Mouse (Mus musculus) gastrocnemius, postnatal 36 days (tissue): ENCODE results near the gene Fam207a. TPM values are rescaled to one million over a fixed set of nuclear protein-coding genes. Genes with fewer than 3 reads are reported as not detected.
A peak's percentile ranks its signal among the peaks of the same experiment; 100 is the strongest.

Source experiments
- DNase-seq, 2 experiments: peaks; one replicate each; pipeline ENCODE4 v3.0.0; 2022
- intact Hi-C: fragments of 180-260 bp; cut with DNase I; formaldehyde crosslinking; loops from one replicate; pipeline ENCODE4 v1.15.1; 2025
- long read RNA-seq, 2 experiments: library from polyadenylated mRNA; stranded (forward); transcript quantifications; one replicate each; pipeline ENCODE4 v2.0.0; 2021
- total RNA-seq, 2 experiments: library from RNA; stranded (reverse); gene quantifications; 2 replicates each; pipeline ENCODE4 v1.2.3; 2021

Fam207a gene
- total RNA-seq, result 1 to 10 TPM; 4.7 to 5.4 TPM
- long read RNA-seq, experiment 1, transcript Fam207a-201 (6 exons, 2,394 nt), result major isoform, 5 of 6 reads
- long read RNA-seq, experiment 1, partial matches to known transcripts, result 0 of 6 reads
- long read RNA-seq, experiment 1, other reads (novel, unspliced or antisense), result 1 of 6 reads
- long read RNA-seq, experiment 2, transcript Fam207a-201 (6 exons, 2,394 nt), result major isoform, 6 of 10 reads
- long read RNA-seq, experiment 2, partial matches to known transcripts, result 1 of 10 reads
- long read RNA-seq, experiment 2, other reads (novel, unspliced or antisense), result 3 of 10 reads

- intact Hi-C loops, result no loop called here
These were observed at the start of gene Fam207a for GRCm38 (mm10) chr10:77515385-77516348. Fam207a (minus strand) TSS chr10:77515785.

GRCm38 (mm10) chr10:77565005-77565404, 49.4 kb upstream of the Fam207a start:
- no peak for DNase-seq
- intact Hi-C loops, result no loop called here

More at GRCm38 (mm10) chr10:77515385-77516348, at the start of gene Fam207a:
- DNase-seq, result peak; percentile 86 to 93

- no peak for DNase-seq
- intact Hi-C loops, result no loop called here
These were observed 45.9 kb upstream of the Fam207a start for GRCm38 (mm10) chr10:77561508-77561907.

GRCm38 (mm10) chr10:77560830-77561229, 45.2 kb upstream of the Fam207a start:
- intact Hi-C loops, result no loop called here
- no peak for DNase-seq

GRCm38 (mm10) chr10:77560090-77560489, 44.5 kb upstream of the Fam207a start:
- intact Hi-C loops, result no loop called here
- DNase-seq, result no peak

DNA sequence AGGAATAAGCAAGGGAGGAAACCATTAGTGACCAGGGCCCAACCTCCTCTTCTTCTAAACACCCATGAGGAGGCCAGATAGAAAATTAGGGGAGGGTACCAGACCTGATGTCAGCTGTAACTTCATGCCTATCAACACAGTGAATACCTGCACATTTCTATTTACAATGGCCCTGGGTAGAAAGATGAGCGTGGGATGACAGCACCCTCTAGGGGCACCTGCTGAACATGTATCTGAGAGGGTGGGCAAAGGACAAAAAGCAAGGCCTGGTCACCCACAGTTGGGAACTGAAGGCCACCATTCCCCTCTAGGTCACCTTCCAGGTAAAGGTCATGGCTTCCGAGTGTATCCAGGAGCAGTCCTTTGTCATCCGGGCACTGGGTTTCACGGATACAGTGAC, 42.1 kb upstream of the Fam207a start:
- no peak for DNase-seq
- intact Hi-C loops, result no loop called here

GRCm38 (mm10) chr10:77556631-77557030, 41.0 kb upstream of the Fam207a start:
- no peak for DNase-seq
- intact Hi-C loops, result no loop called here

GRCm38 (mm10) chr10:77554918-77555317, 39.3 kb upstream of the Fam207a start:
- DNase-seq, result no peak
- intact Hi-C loops, result no loop called here

GRCm38 (mm10) chr10:77553285-77553684, 37.7 kb upstream of the Fam207a start:
- intact Hi-C loops, result no loop called here
- no peak for DNase-seq

DNA sequence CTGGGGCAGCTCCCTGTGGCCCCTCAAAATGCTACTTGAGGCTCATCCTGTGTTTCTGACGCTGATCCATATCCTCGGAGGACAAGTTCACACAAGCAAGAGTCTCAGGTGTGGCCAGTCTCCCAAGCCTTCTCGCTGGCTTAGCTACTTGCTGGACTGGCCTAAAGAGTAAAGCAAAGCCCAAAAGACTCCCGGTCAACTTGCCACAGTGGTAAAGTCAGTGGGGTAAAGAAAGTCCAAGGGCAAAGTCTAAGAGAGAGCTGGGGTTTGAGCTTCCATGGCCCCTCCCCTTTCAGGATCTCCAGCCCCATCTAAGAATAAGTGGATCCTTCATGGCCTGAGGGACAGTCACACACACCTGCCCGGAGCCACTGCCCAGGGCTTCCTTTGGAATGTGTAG, 36.6 kb upstream of the Fam207a start:
- intact Hi-C loops, result no loop called here
- DNase-seq, result no peak

DNA sequence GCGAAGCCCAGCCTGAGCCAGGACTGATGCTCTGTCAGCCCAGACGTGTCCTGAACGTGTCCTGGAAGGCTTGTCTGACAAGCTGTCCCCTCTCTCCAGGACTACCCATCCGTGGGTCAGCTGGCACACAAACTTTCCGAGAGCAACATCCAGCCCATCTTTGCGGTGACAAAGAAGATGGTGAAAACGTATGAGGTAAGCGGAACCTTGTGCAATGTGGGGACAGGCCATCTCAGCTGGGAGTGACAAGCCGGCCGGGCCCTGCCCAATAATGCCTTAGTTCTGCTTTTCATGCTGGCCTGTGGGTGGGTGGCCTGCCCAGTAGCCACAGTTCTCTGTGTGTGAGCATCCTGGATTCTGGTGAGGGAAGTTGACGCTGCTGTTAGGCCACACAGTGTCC, 35.3 kb upstream of the Fam207a start:
- intact Hi-C loops, result no loop called here
- DNase-seq, result peak in 1 of 2 experiments; percentile 29

DNA sequence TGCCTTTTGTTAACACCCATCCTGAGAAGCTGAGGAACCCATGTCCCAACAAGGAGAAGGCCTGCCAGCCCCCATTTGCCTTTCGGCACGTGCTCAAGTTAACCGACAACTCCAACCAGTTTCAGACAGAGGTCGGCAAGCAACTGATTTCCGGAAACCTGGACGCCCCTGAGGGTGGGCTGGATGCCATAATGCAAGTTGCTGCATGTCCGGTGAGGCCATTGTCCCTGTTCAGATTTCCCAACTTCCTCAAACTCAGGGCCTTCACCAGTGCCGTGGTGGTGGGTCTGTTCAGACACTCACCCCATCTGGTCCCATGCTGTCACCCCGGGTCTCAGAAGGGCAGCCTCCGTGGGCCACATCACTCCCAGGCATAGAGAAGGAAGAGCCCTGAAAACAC, 33.0 kb upstream of the Fam207a start:
- DNase-seq, result no peak
- intact Hi-C loops, result no loop called here

GRCm38 (mm10) chr10:77544916-77545315, 29.3 kb upstream of the Fam207a start:
- intact Hi-C loops, result no loop called here
- DNase-seq, result peak; percentile 77 to 86

- intact Hi-C loops, result no loop called here
- no peak for DNase-seq
These were observed 27.6 kb upstream of the Fam207a start for GRCm38 (mm10) chr10:77543226-77543625.

DNA sequence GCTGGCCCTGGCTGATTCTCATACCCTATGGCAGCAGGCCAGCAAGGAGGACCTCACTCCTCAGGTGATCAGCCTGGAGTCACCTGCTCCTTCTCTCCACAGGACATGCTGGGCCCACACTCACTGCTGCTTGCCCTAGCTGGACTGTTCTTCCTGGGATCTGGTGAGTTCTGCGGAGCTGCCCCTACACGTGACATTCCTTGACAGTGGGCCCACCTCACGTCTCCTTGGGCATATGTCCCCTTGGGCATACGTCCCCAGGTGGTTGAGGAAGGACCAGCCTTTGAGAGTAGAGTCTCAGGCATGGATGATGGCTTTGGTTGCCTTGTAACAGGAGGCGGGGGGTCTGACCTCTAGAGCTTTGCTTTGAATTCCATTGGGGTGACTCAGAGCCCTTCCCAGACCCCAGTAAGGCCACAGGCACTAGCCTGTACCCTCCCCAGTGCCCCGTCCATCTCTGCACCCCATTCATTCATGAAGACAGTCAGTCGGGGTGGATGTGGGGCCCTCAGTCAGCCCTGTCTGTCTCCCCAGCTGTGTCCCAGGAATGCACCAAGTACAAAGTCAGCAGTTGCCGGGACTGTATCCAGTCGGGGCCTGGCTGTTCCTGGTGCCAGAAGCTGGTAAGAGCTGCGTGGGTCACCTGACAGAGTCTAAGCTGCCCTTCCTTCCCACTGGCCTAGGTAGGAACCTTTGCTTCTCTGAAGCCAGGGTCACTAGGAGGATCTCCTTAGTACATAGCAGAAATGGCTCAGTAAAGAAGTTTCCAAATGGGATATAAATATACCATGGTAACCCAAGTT, 26.5 kb upstream of the Fam207a start:
- intact Hi-C loops, result no loop called here
- DNase-seq, result no peak

- intact Hi-C loops, result no loop called here
- no peak for DNase-seq
These were observed 25.1 kb upstream of the Fam207a start for GRCm38 (mm10) chr10:77540576-77541102.

GRCm38 (mm10) chr10:77539320-77539945, 23.8 kb upstream of the Fam207a start:
- DNase-seq, result no peak
- intact Hi-C loops, result no loop called here

DNA sequence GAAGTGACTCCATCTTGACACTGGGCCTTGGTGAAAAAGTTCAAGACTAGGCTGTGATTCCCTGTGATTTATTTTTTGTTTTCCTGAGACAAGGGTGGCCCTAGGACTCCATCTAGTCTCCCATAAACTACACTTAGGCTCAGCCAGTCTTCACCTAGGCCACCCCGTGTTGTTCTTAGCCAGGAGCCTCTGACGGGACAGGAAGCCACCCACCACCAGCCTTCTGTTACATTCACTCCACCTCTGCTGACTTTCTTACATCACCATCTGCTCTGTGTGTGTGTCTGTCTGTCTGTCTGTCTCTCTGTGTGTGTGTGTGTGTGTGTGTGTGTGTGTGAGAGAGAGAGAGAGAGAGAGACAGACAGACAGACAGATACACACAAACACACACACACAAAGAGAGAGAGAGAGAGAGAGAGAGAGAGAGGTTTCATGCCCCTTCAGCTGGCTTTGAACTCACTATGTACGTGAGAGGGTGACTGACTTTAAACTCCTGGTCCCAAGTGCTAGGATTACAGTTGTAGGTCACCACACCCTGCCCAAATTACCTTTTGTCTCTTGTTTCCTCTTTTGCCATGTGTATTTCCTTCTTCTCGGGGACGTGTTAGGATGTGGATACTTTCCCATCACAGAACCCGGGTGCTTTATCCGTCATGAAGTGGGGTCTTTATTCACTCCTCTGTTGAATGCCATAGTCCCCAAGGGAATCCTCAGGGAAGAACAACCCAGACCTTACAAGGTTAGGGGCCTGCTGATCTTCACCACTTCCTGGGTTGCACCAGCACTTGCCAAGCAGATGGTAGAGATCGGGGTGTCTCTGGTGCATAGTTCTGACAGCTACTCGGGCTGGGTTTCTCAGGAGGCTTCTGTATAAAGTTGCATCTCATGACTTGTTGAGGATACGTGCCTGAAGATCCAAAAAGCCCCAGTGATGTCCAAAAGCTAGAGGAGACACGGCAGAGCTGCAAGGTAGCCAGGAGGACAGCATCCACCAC, 21.9 kb upstream of the Fam207a start:
- no peak for DNase-seq
- intact Hi-C loops, result no loop called here

GRCm38 (mm10) chr10:77536727-77537126, 21.1 kb upstream of the Fam207a start:
- DNase-seq, result no peak
- intact Hi-C loops, result no loop called here
